Mouse (Mus musculus): ENCODE data around the gene Azi2. TPM values are rescaled to one million over a fixed set of nuclear protein-coding genes. Genes with fewer than 3 reads are reported as not detected.

Gene Azi2
- total and polyA plus RNA-seq, 3 experiments: 41.3 to 157 (median 120) TPM

DNA sequence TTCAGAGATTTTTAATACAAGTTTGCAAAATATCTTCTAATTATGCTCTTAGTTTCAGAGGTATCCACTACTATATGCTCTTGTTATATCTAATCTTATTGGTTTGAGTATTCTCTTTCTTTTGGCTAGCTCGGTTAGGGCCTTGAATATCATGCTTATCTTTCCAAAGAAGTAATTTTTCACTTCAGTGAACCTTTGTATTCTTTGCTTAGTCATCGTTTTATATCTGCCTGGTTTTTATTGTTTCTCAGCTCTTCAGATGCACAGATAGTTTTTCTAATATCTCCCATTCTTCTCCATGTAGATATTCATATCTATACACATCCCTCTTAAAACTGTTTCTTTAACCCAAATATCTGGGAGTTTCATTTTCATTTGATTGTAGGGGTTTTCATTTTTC is 15.3 kb upstream of the Azi2 start:
- DNase-seq (ENCODE audit: low spot score) (no peak), ATAC-seq (ENCODE audit: extremely low read depth, insufficient number of reproducible peaks, low FRiP score, poor library complexity, severe bottlenecking) (no peak)
- Histone ChIP-seq H3K9me3 (replicated peaks) (no peaks in the 10 kb centered on the region), H3K36me3 (replicated peaks) (no peaks in the 10 kb centered on the region), H3K4me3 (ENCODE audit: low read depth, low read length) (no peak overlapping the region), H3K27me3 (ENCODE audit: insufficient read depth, low read length) (no peaks in the 10 kb centered on the region), H3K4me1 (ENCODE audit: insufficient read depth, low read depth, low read length) (no peaks in the 10 kb centered on the region)
- TF ChIP-seq POLR2AphosphoS5 (IDR thresholded peaks at IDR 0.05; ENCODE audit: insufficient replicate concordance, low read depth, low read length) (no peak), TAL1 (conservative IDR thresholded peaks at IDR 0.05; ENCODE audit: low read depth, low read length) (no peak), GATA1 (IDR thresholded peaks at IDR 0.05; ENCODE audit: borderline replicate concordance, low read length) (no peak), GATA2 (IDR thresholded peaks at IDR 0.05; ENCODE audit: borderline replicate concordance, low read depth, low read length) (no peak), CTCF (IDR thresholded peaks at IDR 0.05; ENCODE audit: low read depth, low read length) (no peak)

DNA sequence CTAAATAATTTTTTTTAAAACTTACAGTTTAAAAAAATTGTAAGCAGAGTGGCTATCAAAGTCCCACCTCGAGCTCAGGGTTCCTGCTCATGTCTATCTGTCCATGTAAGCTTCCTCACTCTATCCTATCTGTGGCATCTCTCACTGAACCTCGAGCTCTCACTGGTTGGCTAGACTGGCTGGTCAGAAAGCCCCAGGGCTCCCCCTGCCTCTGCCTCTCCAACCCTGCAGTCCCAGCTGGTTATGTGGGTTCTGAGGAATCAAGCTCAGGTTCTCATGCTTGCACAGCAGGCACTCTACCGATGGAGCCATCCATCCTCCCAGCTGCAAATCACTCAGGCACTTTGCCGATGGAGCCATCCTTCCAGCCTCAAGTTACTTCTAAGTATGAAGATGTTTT is 10.8 kb upstream of the Azi2 start:
- no peak for TF ChIP-seq POLR2AphosphoS5 (IDR thresholded peaks at IDR 0.05; ENCODE audit: insufficient replicate concordance, low read depth, low read length)
- no peak for TF ChIP-seq CTCF (IDR thresholded peaks at IDR 0.05; ENCODE audit: low read depth, low read length)
- TF ChIP-seq GATA1 (IDR thresholded peaks at IDR 0.05; ENCODE audit: borderline replicate concordance, low read length): no peak
- TF ChIP-seq GATA2 (IDR thresholded peaks at IDR 0.05; ENCODE audit: borderline replicate concordance, low read depth, low read length): no peak
- no peaks in the 10 kb centered on the region for H3K27me3 ChIP-seq (ENCODE audit: insufficient read depth, low read length)
- no peaks in the 10 kb centered on the region for H3K36me3 ChIP-seq (replicated peaks)
- no peaks in the 10 kb centered on the region for H3K9me3 ChIP-seq (replicated peaks)
- H3K4me3 ChIP-seq (ENCODE audit: low read depth, low read length): no peak overlapping the region
- H3K4me1 ChIP-seq (ENCODE audit: insufficient read depth, low read depth, low read length): no peaks in the 10 kb centered on the region
- ATAC-seq (ENCODE audit: extremely low read depth, insufficient number of reproducible peaks, low FRiP score, poor library complexity, severe bottlenecking) (no peak), DNase-seq (ENCODE audit: low spot score) (no peak)

DNA sequence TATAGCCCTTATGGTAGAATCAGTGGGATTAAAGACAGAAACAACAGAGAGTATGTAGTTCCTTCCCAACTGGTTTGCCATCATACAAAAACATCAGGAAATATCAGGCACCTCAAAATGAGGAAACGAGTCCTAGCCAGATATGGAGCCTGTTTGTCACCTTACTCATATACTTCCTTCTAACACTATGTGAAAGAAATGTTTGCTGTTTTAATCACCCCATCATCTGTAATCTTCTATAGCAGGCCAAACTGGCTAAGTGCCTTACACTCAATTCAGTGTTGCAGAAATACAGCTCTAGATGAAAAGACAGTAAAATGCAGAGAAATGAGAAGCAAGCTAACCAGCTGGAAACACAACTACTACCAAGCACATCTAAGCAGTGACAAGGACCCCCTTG is 10.0 kb upstream of the Azi2 start:
- Histone ChIP-seq H3K4me3 (ENCODE audit: low read depth, low read length) (no peak overlapping the region), H3K4me1 (ENCODE audit: insufficient read depth, low read depth, low read length) (no peaks in the 10 kb centered on the region), H3K36me3 (replicated peaks) (no peaks in the 10 kb centered on the region), H3K27me3 (ENCODE audit: insufficient read depth, low read length) (no peaks in the 10 kb centered on the region), H3K9me3 (replicated peaks) (no peaks in the 10 kb centered on the region)
- ATAC-seq (ENCODE audit: extremely low read depth, insufficient number of reproducible peaks, low FRiP score, poor library complexity, severe bottlenecking) (no peak), DNase-seq (ENCODE audit: low spot score) (no peak)
- TF ChIP-seq TAL1 (conservative IDR thresholded peaks at IDR 0.05; ENCODE audit: low read depth, low read length) (no peak), CTCF (IDR thresholded peaks at IDR 0.05; ENCODE audit: low read depth, low read length) (no peak), POLR2AphosphoS5 (IDR thresholded peaks at IDR 0.05; ENCODE audit: insufficient replicate concordance, low read depth, low read length) (no peak), GATA2 (IDR thresholded peaks at IDR 0.05; ENCODE audit: borderline replicate concordance, low read depth, low read length) (no peak), GATA1 (IDR thresholded peaks at IDR 0.05; ENCODE audit: borderline replicate concordance, low read length) (no peak)

DNA sequence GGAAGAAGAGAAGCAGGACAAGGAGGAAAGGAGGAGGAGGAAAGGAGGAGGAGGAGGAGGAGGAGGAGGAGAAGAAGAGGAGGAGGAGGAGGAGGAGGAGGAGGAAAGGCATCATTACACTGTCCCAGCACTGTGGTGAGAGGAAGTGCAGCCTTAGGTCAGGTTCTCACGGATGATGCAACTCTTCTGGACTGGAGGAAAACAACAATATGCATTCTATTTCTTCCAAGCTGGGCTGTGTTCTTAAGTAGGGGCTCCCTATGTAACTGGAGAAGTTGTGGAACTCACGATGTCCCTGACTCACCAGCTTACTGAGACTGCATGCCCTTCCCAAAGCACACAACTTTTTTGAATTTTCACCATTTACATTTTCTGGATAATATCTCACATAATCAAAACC is 8.6 kb upstream of the Azi2 start:
- Histone ChIP-seq H3K4me1 (ENCODE audit: insufficient read depth, low read depth, low read length) (no peaks in the 10 kb centered on the region), H3K36me3 (replicated peaks) (no peaks in the 10 kb centered on the region), H3K27me3 (ENCODE audit: insufficient read depth, low read length) (no peaks in the 10 kb centered on the region), H3K9me3 (replicated peaks) (no peaks in the 10 kb centered on the region), H3K4me3 (ENCODE audit: low read depth, low read length) (no peak overlapping the region)
- no peak for TF ChIP-seq CTCF (IDR thresholded peaks at IDR 0.05; ENCODE audit: low read depth, low read length)
- TF ChIP-seq POLR2AphosphoS5 (IDR thresholded peaks at IDR 0.05; ENCODE audit: insufficient replicate concordance, low read depth, low read length): no peak
- TF ChIP-seq GATA2 (IDR thresholded peaks at IDR 0.05; ENCODE audit: borderline replicate concordance, low read depth, low read length): no peak
- no peak for TF ChIP-seq TAL1 (conservative IDR thresholded peaks at IDR 0.05; ENCODE audit: low read depth, low read length)
- TF ChIP-seq GATA1 (IDR thresholded peaks at IDR 0.05; ENCODE audit: borderline replicate concordance, low read length): no peak
- DNase-seq (ENCODE audit: low spot score): no peak
- ATAC-seq (ENCODE audit: extremely low read depth, insufficient number of reproducible peaks, low FRiP score, poor library complexity, severe bottlenecking): no peak

DNA sequence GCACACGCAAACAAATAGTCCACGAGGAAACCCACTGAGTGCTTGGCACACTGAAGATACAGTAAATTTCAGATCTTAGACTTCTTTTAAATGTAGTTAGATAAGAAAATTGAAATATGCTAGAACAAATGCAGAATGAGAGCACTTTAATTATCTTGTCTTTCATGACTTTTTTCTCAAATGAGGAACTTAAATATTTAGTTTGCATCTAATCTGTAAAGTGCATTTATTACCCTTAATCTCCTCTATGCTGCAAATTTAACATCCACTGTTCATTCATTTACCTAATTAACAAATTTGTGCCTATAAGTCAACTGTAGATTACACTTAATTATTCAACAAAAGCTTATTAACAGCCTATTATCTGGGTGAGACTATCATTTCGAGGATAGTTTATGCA is 5.3 kb upstream of the Azi2 start:
- no peaks in the 10 kb centered on the region for H3K9me3 ChIP-seq (replicated peaks)
- no peak overlapping the region for H3K4me3 ChIP-seq (ENCODE audit: low read depth, low read length)
- no peak for DNase-seq (ENCODE audit: low spot score)
- H3K27me3 ChIP-seq (ENCODE audit: insufficient read depth, low read length): no peaks in the 10 kb centered on the region
- TF ChIP-seq GATA2 (IDR thresholded peaks at IDR 0.05; ENCODE audit: borderline replicate concordance, low read depth, low read length) (no peak), TAL1 (conservative IDR thresholded peaks at IDR 0.05; ENCODE audit: low read depth, low read length) (no peak), CTCF (IDR thresholded peaks at IDR 0.05; ENCODE audit: low read depth, low read length) (no peak), GATA1 (IDR thresholded peaks at IDR 0.05; ENCODE audit: borderline replicate concordance, low read length) (no peak), POLR2AphosphoS5 (IDR thresholded peaks at IDR 0.05; ENCODE audit: insufficient replicate concordance, low read depth, low read length) (no peak)
- H3K36me3 ChIP-seq (replicated peaks): no peaks in the 10 kb centered on the region
- no peaks in the 10 kb centered on the region; the same call in 1 of the 2 replicates for H3K4me1 ChIP-seq (ENCODE audit: insufficient read depth, low read depth, low read length)
- no peak for ATAC-seq (ENCODE audit: extremely low read depth, insufficient number of reproducible peaks, low FRiP score, poor library complexity, severe bottlenecking)

DNA sequence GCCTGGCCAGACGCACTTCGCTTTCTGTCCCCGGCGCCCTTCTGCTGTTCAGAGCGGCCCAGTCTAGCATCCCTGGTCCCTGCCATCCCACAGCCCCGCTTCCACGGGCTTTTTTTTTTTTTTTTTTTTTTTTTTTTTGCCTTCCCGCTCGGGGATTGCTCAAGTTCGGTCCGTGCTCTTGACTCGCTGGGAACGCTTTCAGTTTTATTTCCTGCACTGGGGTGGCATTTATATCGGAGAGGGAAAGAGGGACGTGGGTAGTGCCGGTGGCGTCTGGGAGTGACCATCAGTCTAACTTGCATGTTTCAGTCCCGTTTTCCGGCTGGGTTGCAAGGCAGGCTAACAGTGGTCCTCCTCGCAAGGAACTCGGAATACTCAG is 712 bp downstream of the Azi2 start:
- no peak for DNase-seq (ENCODE audit: low spot score)
- peak overlapping the region; percentile 85 for H3K4me3 ChIP-seq (ENCODE audit: low read depth, low read length)
- peaks cover 18% of the 10 kb centered on the region for H3K36me3 ChIP-seq (replicated peaks)
- ATAC-seq (ENCODE audit: extremely low read depth, insufficient number of reproducible peaks, low FRiP score, poor library complexity, severe bottlenecking): no peak
- peaks cover 14% of the 10 kb centered on the region for H3K4me1 ChIP-seq (ENCODE audit: insufficient read depth, low read depth, low read length)
- H3K9me3 ChIP-seq (replicated peaks): no peaks in the 10 kb centered on the region
- TF ChIP-seq GATA1 (IDR thresholded peaks at IDR 0.05; ENCODE audit: borderline replicate concordance, low read length): no peak
- TF ChIP-seq CTCF (IDR thresholded peaks at IDR 0.05; ENCODE audit: low read depth, low read length): no peak
- TF ChIP-seq POLR2AphosphoS5 (IDR thresholded peaks at IDR 0.05; ENCODE audit: insufficient replicate concordance, low read depth, low read length): no peak
- TF ChIP-seq GATA2 (IDR thresholded peaks at IDR 0.05; ENCODE audit: borderline replicate concordance, low read depth, low read length): no peak
- no peak for TF ChIP-seq TAL1 (conservative IDR thresholded peaks at IDR 0.05; ENCODE audit: low read depth, low read length)
- no peaks in the 10 kb centered on the region for H3K27me3 ChIP-seq (ENCODE audit: insufficient read depth, low read length)

Measured in G1E (cell line).